Mouse (Mus musculus): Measurements from ENCODE around the gene Fzr1. TPM values are rescaled to one million over a fixed set of nuclear protein-coding genes. Genes with fewer than 3 reads are reported as not detected.
A peak's percentile ranks its signal among the peaks of the same experiment; 100 is the strongest.

The Fzr1 gene
- total and polyA plus RNA-seq, 3 experiments, result 20.7 to 115 TPM; not detected in 1

DNA sequence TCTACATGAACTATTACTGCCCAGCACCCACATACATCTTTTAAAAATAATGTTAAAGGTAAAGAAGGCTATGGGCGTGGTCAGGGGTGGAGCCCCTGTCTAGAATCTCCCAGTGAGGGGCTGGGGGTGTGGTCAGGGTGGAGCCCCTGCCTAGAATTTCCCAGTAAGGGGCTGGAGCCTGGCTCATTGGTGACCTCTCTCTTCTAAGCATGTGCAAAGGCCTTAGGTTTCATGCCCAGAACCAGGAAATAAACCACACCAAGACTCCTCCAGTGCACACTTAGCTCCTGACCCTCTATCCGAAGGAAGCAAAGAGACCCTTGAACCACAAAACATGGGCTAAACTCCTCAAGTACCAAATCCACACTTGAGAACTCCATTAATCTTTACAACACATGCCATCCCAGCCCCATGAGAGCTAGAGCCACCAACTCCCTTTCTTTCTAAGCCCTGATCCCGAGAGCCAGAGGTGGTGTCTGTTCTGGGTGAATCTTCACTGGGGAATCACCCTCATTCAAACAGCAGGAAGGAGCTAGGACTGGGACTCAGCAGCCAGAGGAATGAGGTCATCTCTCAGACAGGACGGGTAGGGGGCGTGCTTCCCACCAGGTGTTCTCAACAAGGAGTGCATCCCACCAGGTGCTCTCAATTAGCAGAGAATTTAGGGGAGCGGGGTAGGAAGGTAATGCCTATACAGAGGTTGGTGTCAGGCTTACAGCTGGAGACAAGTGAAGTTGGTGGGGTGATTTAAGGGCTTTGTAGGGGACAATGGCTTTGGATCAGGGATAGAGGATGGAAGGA, 1.6 kb downstream of the Fzr1 start:
- DNase-seq (ENCODE audit: low read depth, low spot score), result peak; percentile 76
- Histone ChIP-seq H3K4me1 (ENCODE audit: control insufficient read depth in 1 of 2, insufficient read depth in 2 of 2, low read length in 2 of 2) (peaks cover 22 to 34% of the 10 kb centered on the region in 2 experiments), H3K27ac (ENCODE audit: control insufficient read depth, low read depth, low read length) (peak overlapping the region; percentile 5; the same call in 1 of the 2 replicates), H3K9ac (ENCODE audit: control insufficient read depth, low read depth, low read length, poor library complexity, severe bottlenecking) (peak overlapping the region; percentile 89), H3K79me2 (ENCODE audit: control insufficient read depth, insufficient read depth, low read length, poor library complexity) (peaks cover 35% of the 10 kb centered on the region), H3K36me3 (ENCODE audit: control insufficient read depth in 1 of 2, insufficient read depth in 2 of 2, low read length in 2 of 2) (peaks cover 5 to 32% of the 10 kb centered on the region in 2 experiments), H3K4me3 (ENCODE audit: control insufficient read depth in 1 of 2, insufficient read depth in 1 of 2, low read depth in 2 of 2, low read length in 2 of 2) (peak overlapping the region; percentile 81 to 99), H3K27me3 (ENCODE audit: control insufficient read depth in 1 of 2, insufficient read depth in 2 of 2, low read length in 2 of 2) (no peaks in the 10 kb centered on the region), H3K9me3 (replicated peaks; ENCODE audit: insufficient read depth, low read length) (no peaks in the 10 kb centered on the region)
- TF ChIP-seq E2F4 (IDR thresholded peaks at IDR 0.05; ENCODE audit: borderline replicate concordance, low read depth, low read length) (no peak), MAFK (IDR thresholded peaks at IDR 0.05; ENCODE audit: borderline replicate concordance, low read depth, low read length) (no peak), POLR2A (IDR thresholded peaks at IDR 0.05; ENCODE audit: control insufficient read depth in 1 of 2, insufficient read depth in 1 of 2, low read depth in 1 of 2, low read length in 2 of 2, poor library complexity in 1 of 2) (peak in 1 of 2 experiments; percentile 71; a peak in 2 of 4 replicates), RCOR1 (IDR thresholded peaks at IDR 0.05; ENCODE audit: low read depth, low read length) (no peak), MYC (IDR thresholded peaks at IDR 0.05; ENCODE audit: low read depth, low read length) (no peak), GATA1 (IDR thresholded peaks at IDR 0.05; ENCODE audit: low read depth, low read length) (no peak), ZC3H11A (IDR thresholded peaks at IDR 0.05; ENCODE audit: low read depth, low read length) (no peak), ZNF384 (IDR thresholded peaks at IDR 0.05; ENCODE audit: low read depth, low read length) (no peak), TAL1 (IDR thresholded peaks at IDR 0.05; ENCODE audit: low read length) (no peak), USF1 (IDR thresholded peaks at IDR 0.05; ENCODE audit: low read depth, low read length) (no peak), TBP (IDR thresholded peaks at IDR 0.05; ENCODE audit: low read depth, low read length) (0 out of 2 replicates have a peak, but pooled peaks have one; percentile 24), USF2 (IDR thresholded peaks at IDR 0.05; ENCODE audit: borderline replicate concordance in 1 of 2, insufficient read depth in 1 of 2, low read depth in 1 of 2, low read length in 2 of 2) (no peak), CTCF (IDR thresholded peaks at IDR 0.05 in 2 of 3, conservative IDR thresholded peaks at IDR 0.05 in 1 of 3; ENCODE audit: control insufficient read depth in 1 of 3, insufficient read depth in 1 of 3, low read depth in 2 of 3, low read length in 3 of 3, poor library complexity in 1 of 3, severe bottlenecking in 1 of 3) (peak in 2 of 3 experiments; percentile 1 to 10; a peak in 1 of 6 replicates), NELFE (IDR thresholded peaks at IDR 0.05; ENCODE audit: low read depth, low read length) (peak; percentile 60), MEF2A (IDR thresholded peaks at IDR 0.05; ENCODE audit: extremely low read depth, insufficient replicate concordance, low read depth, low read length, poor library complexity, severe bottlenecking) (no peak), ZMIZ1 (IDR thresholded peaks at IDR 0.05; ENCODE audit: low read depth, low read length) (no peak; the same call in 1 of the 2 replicates), NRF1 (IDR thresholded peaks at IDR 0.05; ENCODE audit: insufficient read depth, low read depth, low read length, poor library complexity, severe bottlenecking) (no peak), EP300 (IDR thresholded peaks at IDR 0.05; ENCODE audit: low read depth in 1 of 2, low read length in 2 of 2) (no peak), CHD2 (IDR thresholded peaks at IDR 0.05; ENCODE audit: low read length) (no peak), ELF1 (IDR thresholded peaks at IDR 0.05; ENCODE audit: low read depth, low read length) (peak; percentile 65), TCF12 (IDR thresholded peaks at IDR 0.05; ENCODE audit: low read depth, low read length) (0 out of 2 replicates have a peak, but pooled peaks have one; percentile 17), ETS1 (IDR thresholded peaks at IDR 0.05; ENCODE audit: low read depth, low read length) (no peak), MXI1 (IDR thresholded peaks at IDR 0.05; ENCODE audit: low read depth, low read length) (peak; percentile 70), MAX (IDR thresholded peaks at IDR 0.05; ENCODE audit: low read length) (0 out of 2 replicates have a peak, but pooled peaks have one; percentile 34), POLR2AphosphoS2 (IDR thresholded peaks at IDR 0.05; ENCODE audit: low read length) (peak; percentile 66; the same call in 1 of the 2 replicates), RAD21 (IDR thresholded peaks at IDR 0.05; ENCODE audit: low read depth, low read length) (no peak)

Data from MEL (cell line).